Comparison of ENCODE assay signal across 17 mouse cellular contexts in genomic region chr17:5443751-5444150, GRCm38 (mm10). TPM values are rescaled to one million over a fixed set of nuclear protein-coding genes. Genes with fewer than 3 reads are reported as not detected.
DNase-seq lines count a peak whose midpoint lies in the region; ATAC-seq lines count a peak whose summit lies in the region.
"Had no signal": no experiment of that assay in that cellular context is flagged by ENCODE, and none has a peak within 500 bp of the region (broad histone marks: within the 10 kb centered on the region; RNA-seq: fewer than 3 reads in every experiment).

No protein-coding gene starts in this region.

- no peak overlapping the region for H3K9ac ChIP-seq in heart, embryonic 15.5 days
- no peak overlapping the region for H3K9ac ChIP-seq in midbrain, embryonic 15.5 days
- H3K9ac ChIP-seq: limb, embryonic 13.5 days; lung, embryonic 15.5 days; neural tube, embryonic 12.5 days; stomach, embryonic 15.5 days had no signal

- peaks cover 14% of the 10 kb centered on the region for H3K4me1 ChIP-seq in heart, embryonic 15.5 days (replicated peaks)
- peaks cover 13% of the 10 kb centered on the region for H3K4me1 ChIP-seq in midbrain, embryonic 15.5 days

- H3K27me3 ChIP-seq in heart, embryonic 15.5 days, result peaks cover 7% of the 10 kb centered on the region; the same call in 1 of the 2 replicates
- no peaks in the 10 kb centered on the region; the same call in 1 of the 2 replicates for H3K27me3 ChIP-seq in midbrain, embryonic 15.5 days (replicated peaks)
- H3K27me3 ChIP-seq: stomach, embryonic 15.5 days had no signal

- no peak overlapping the region for H3K4me3 ChIP-seq in heart, embryonic 15.5 days
- H3K4me3 ChIP-seq in midbrain, embryonic 15.5 days, result no peak overlapping the region
- H3K4me3 ChIP-seq: limb, embryonic 13.5 days; lung, embryonic 15.5 days; neural tube, embryonic 12.5 days; stomach, embryonic 15.5 days had no signal

- H3K9me3 ChIP-seq in heart, embryonic 15.5 days (replicated peaks), result no peaks in the 10 kb centered on the region
- H3K9me3 ChIP-seq in midbrain, embryonic 15.5 days, result no peaks in the 10 kb centered on the region
- H3K9me3 ChIP-seq: limb, embryonic 13.5 days; lung, embryonic 15.5 days; neural tube, embryonic 12.5 days; stomach, embryonic 15.5 days had no signal

- H3K27ac ChIP-seq in heart, embryonic 15.5 days, result no peak overlapping the region
- H3K27ac ChIP-seq in midbrain, embryonic 15.5 days, result no peak overlapping the region
- H3K27ac ChIP-seq: limb, embryonic 13.5 days; lung, embryonic 15.5 days; neural tube, embryonic 12.5 days; stomach, embryonic 15.5 days had no signal

- ATAC-seq in heart, embryonic 15.5 days (replicated peaks; ENCODE audit: insufficient number of reproducible peaks, insufficient read depth, low FRiP score, low read depth), result no peak
- no peak for ATAC-seq in erythroblast, adult 5-6 weeks (replicated peaks; ENCODE audit: low FRiP score, poor library complexity, severe bottlenecking)
- no peak for ATAC-seq in midbrain, embryonic 15.5 days (replicated peaks)

- H3K4me2 ChIP-seq in heart, embryonic 15.5 days, result 0 out of 2 replicates have a peak overlapping the region, but pooled peaks have one; percentile 10
- H3K4me2 ChIP-seq in midbrain, embryonic 15.5 days, result no peak overlapping the region
- H3K4me2 ChIP-seq: limb, embryonic 13.5 days; lung, embryonic 15.5 days; neural tube, embryonic 12.5 days; stomach, embryonic 15.5 days had no signal

- 28% methylated on average over 5 of the region's 5 CpGs for WGBS in heart, embryonic 15.5 days
- WGBS in midbrain, embryonic 15.5 days, result 64% methylated on average over 5 of the region's 5 CpGs

- H3K36me3 ChIP-seq in heart, embryonic 15.5 days, result no peaks in the 10 kb centered on the region
- H3K36me3 ChIP-seq in midbrain, embryonic 15.5 days (replicated peaks), result no peaks in the 10 kb centered on the region
- H3K36me3 ChIP-seq: limb, embryonic 13.5 days; lung, embryonic 15.5 days; neural tube, embryonic 12.5 days; stomach, embryonic 15.5 days had no signal

- no peak for DNase-seq in heart, adult 8-10 months (ENCODE audit: low spot score)
- peak; percentile 24 for DNase-seq in thymus, postnatal 25 days
- DNase-seq in thymus, postnatal 14 days, result no peak
- peak; percentile 63 for DNase-seq in lung, postnatal 10 days
- no peak for DNase-seq in spleen, postnatal 10 days (ENCODE audit: low spot score in 2 of 2)
- DNase-seq: cerebellum, adult 18-20 months; midbrain, embryonic 14.5 days; right cerebral cortex, postnatal 25 days had no signal

RNA-seq across cellular contexts. Expression of gene Tmem242, which starts 3.7 kb away (rescaled TPM):
- 107 and 118 TPM in 2 replicates for polyA plus RNA-seq in heart, embryonic 15.5 days (2015; fragmentation: Nextera tagmentation; extraction: Ambion mirVana)
- total RNA-seq in heart, adult 8-10 months (2022), result 100 to 1,000 TPM; 163 to 170 (median 167) TPM
- total RNA-seq in erythroblast, adult 5-6 weeks (2015; ENCODE audit: low replicate concordance), result 3.5 and 6.7 TPM in 2 replicates
- total RNA-seq in erythroblast, adult 5-6 weeks (2017; ENCODE audit: low replicate concordance), result 7.6 and 14.5 TPM in 2 replicates
- 93.6 and 96.3 TPM in 2 replicates for polyA plus RNA-seq in midbrain, embryonic 15.5 days (2015; fragmentation: Nextera tagmentation; extraction: Ambion mirVana)

RNA-seq across cellular contexts. Expression of gene Ldhal6b, which starts 25.2 kb away (rescaled TPM):
- not detected in 2 replicates for polyA plus RNA-seq in heart, embryonic 15.5 days (2015; fragmentation: Nextera tagmentation; extraction: Ambion mirVana)
- total RNA-seq in heart, adult 8-10 months (2022), result under 1 TPM; 0.19 to 0.41 (median 0.36) TPM
- total RNA-seq in erythroblast, adult 5-6 weeks (2015; ENCODE audit: low replicate concordance), result not detected in 2 replicates
- total RNA-seq in erythroblast, adult 5-6 weeks (2017; ENCODE audit: low replicate concordance), result not detected in 2 replicates
- not detected in 2 replicates for polyA plus RNA-seq in midbrain, embryonic 15.5 days (2015; fragmentation: Nextera tagmentation; extraction: Ambion mirVana)
- total RNA-seq: hematopoietic stem cell, adult 5-6 weeks had no signal
- polyA plus RNA-seq: large intestine, adult 2 months; limb, embryonic 13.5 days; lung, embryonic 15.5 days; midbrain, embryonic 14.5 days; neural tube, embryonic 12.5 days; stomach, embryonic 15.5 days had no signal

RNA-seq across cellular contexts. Expression of gene Zdhhc14, which starts 48.6 kb away (rescaled TPM):
- polyA plus RNA-seq in heart, embryonic 15.5 days (2015; fragmentation: Nextera tagmentation; extraction: Ambion mirVana), result 1.3 and 1.9 TPM in 2 replicates
- total RNA-seq in heart, adult 8-10 months (2022), result 1 to 10 TPM; 4.4 to 5.6 (median 5.0) TPM
- 45.3 and 71.3 TPM in 2 replicates for total RNA-seq in erythroblast, adult 5-6 weeks (2015; ENCODE audit: low replicate concordance)
- total RNA-seq in erythroblast, adult 5-6 weeks (2017; ENCODE audit: low replicate concordance), result 51.8 and 56.7 TPM in 2 replicates
- polyA plus RNA-seq in midbrain, embryonic 15.5 days (2015; fragmentation: Nextera tagmentation; extraction: Ambion mirVana), result 10.1 and 12.1 TPM in 2 replicates

Comparison
In these comparisons a context has a peak if more than half of its experiments do, and no peak if none do; other contexts are left out.
1. DNase-seq: peak in thymus, postnatal 25 days (single experiment) and lung, postnatal 10 days (single experiment); none in heart, adult 8-10 months (single experiment), thymus, postnatal 14 days (single experiment) and spleen, postnatal 10 days (0 of 2).
2. RNA of gene Tmem242, which starts 3.7 kb away (total RNA-seq): 163 to 170 TPM in heart, adult 8-10 months; 3.5 to 14.5 TPM in erythroblast, adult 5-6 weeks; every median in the first group is over 10 times any median in the second.
3. RNA of gene Zdhhc14, which starts 48.6 kb away (total RNA-seq): 45.3 to 71.3 TPM in erythroblast, adult 5-6 weeks; 4.4 to 5.6 TPM in heart, adult 8-10 months; every median in the first group is over 4 times any median in the second.